Mouse (Mus musculus) ES-E14 (cell line): Measurements from ENCODE around the gene Szrd1.

ENCODE experiments used
- CHD2 ChIP-seq: IDR thresholded peaks from 2 replicates; pipeline ENCODE4 v1.6.1; 2014; ENCODE audit warnings: mild to moderate bottlenecking, low read depth, low read length, inconsistent platforms
- HCFC1 ChIP-seq: IDR thresholded peaks from 2 replicates; pipeline ENCODE4 v1.6.1; 2012; ENCODE audit warnings: low read length, inconsistent platforms, borderline replicate concordance; ENCODE audit not compliant: insufficient read depth
- ZC3H11A ChIP-seq: IDR thresholded peaks from 2 replicates; pipeline ENCODE4 v1.6.1; 2012; ENCODE audit warnings: low read depth, mild to moderate bottlenecking, inconsistent platforms, low read length, borderline replicate concordance
- ZNF384 ChIP-seq: IDR thresholded peaks from 2 replicates; pipeline ENCODE4 v1.6.1; 2012; ENCODE audit warnings: low read depth, low read length, inconsistent platforms

DNA sequence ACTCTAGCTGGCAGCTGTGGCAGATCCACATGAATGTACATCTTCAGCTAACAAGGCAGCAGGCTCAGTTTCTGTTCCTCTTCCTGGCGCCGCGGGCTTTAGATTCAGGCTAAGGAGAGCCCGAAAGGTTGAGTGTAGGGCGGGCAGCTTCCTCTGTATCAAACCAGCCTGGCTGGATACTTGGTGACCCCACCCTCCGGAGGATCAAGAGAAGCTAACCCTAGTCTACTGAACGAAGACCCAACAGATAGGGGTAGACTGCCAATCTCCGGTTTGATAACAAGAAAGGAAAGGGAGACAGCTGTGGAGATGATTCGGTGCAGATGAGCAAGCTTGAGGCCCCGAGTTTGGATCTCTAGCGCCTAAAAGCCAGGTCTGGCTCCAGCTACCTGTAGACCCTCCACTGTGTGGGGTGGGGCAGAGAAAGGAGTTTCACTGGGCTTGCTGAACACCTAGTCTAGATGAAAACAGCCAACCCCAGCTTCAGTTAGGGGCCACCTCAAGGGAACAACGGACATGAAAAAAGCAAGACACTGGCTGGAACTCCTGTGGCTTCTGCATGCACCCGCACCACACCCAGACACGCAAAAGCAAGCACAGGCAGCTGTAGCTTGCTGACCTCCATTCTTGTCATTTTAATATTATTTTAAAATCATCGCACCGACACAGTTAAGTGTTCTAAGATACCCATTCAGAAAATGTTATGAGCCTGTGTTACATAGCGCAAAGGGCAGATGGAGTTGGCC is 62.6 kb downstream of the Szrd1 start:
- TF ChIP-seq ZC3H11A (no peak), CHD2 (no peak), ZNF384 (no peak), HCFC1 (no peak)
